Mouse (Mus musculus) neural tube, embryonic 10.5 days (tissue): ENCODE results near the gene Ipo9.
A peak's percentile ranks its signal among the peaks of the same experiment; 100 is the strongest.

Experiments used
- DNase-seq: peaks from one replicate; pipeline ENCODE4 v3.0.0-alpha.2; 2017; ENCODE audit warnings: low spot score; ENCODE audit errors: extremely low spot score

Gene Ipo9

DNA sequence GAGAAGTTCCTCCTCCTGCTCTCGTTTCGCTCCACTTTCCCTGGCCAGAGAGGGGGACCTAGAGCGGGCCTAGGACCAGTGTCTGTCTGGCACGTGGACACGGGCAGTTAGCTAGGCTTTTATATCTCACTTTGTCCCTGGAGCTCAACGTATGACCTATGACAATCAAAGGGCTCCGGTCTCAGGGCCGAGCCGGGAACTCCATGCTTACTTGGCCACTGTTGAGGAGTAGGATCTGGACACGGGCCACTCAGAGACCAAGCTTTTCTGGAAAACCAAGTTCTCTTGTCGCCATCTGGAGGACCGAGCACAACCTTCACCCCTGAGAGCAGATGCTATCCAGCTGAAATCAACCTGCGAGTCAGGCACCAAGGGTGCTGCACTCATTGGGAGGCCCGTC, 61.3 kb downstream of the Ipo9 start:
- DNase-seq = peak; percentile 60

DNA sequence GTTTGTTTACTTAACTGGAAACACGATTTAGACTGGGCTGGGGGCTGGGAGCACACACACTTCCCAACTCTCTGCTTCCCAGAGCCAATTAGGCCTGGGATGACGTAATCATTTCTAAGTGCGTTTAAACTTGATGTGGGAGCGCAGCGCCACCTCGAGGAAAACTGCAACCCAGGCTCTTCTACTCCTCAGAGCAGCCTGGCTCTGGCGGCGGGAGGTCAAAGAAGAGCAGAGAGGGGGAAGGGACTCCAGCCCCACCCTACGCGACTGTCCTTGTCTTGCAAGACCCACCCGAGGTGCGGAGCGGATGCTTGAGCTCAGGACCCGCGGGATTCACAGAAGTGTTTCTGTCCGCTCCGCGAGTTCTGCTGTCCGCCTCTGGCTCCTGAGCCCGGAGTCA, 62.1 kb downstream of the Ipo9 start:
- peak; percentile 84 for DNase-seq

DNA sequence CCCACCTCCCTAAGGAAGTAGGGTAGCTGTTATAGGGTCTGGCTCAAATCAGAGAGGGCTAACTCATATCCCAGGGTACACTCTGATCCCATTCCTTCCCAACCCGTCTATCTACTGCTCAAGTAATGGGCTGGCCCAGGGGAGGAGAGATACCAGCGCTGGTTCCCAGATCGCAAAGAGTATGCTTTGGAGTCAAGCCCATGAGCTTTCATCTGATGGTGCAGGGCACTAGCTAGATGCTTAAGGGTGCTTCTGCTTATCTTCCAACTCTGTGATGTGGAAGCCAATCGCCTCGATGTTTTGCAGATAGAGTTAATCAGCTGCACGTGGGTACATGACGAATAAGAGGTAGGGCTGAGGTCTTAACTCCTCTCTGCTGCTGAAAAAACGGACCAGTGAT, 62.7 kb downstream of the Ipo9 start:
- no peak for DNase-seq

DNA sequence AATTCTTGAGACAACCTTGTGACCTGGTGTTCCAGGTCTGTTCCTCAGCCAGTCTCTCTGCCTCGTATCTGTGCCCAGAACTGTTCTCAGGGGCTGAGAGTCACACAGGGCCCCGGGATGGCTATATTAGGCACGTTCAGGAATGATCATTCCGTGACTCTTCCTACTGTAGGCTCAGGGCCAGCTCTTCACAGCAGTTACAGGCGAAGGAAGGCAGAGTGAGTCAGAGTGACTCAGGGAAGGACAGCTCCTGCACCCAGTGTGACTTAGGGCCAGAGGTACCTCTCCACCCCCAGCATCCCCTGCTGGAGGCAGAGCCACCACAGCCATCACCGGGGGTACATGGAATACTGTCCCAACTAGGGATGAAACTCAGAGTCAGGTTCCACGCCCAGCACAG, 63.3 kb downstream of the Ipo9 start:
- no peak for DNase-seq

DNA sequence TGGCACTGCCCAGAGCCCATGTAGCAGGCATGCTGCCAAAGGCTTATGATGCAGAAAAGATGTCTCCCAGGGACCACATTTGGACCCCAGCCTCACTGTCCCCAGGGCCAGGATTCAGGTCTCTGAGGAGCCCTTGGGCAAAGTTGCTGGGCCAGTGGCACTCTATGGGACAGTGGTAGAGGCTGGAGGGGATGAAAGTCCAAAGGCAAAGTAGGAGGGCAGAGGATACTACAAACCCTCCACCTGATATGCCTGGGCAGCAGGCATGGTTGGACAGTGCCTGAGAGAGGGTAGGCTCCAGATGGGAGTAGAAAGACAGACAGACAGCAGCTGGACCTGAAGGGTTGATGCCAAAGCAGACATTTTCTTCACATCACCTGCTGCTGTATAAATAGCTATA, 63.9 kb downstream of the Ipo9 start:
- no peak for DNase-seq

DNA sequence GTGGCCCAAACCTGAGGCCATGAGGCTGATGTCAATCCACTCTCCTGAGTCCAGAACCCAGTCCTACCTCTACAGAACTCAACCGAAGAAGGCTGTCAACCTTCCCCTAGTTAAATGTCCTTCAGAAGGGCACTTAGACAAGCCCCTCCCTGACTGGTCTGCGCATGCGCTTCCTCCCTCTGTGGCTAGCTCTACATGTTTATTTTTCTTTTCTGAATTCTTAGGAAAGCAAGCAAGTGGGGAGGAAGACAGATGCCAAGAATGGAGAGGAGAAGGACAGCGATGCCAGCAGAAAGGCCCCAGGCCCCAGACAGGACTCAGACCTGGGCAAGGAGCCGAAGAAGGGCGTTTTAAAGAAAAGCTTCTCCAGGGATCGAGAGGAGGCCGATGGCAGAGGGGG, 66.9 kb downstream of the Ipo9 start:
- no peak for DNase-seq

DNA sequence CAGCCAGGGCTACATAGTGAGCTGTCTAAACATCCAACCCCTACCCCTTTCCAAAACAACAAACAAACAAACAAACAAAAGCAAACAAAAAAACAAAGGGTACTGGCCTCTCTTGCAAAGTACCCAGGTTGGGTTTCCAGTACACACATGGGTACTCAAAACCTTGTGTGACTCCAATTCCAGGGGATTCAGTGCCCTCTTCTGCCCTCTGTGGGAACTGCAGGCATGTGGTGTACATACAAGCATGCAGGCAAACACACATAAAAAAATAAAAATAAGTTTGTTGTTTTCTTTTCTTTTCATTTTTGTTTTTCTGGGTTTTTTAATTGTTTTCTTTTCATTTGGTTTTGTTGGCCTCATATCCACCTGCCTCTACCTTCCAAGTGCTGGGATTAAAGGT, 68.2 kb downstream of the Ipo9 start:
- DNase-seq = no peak

DNA sequence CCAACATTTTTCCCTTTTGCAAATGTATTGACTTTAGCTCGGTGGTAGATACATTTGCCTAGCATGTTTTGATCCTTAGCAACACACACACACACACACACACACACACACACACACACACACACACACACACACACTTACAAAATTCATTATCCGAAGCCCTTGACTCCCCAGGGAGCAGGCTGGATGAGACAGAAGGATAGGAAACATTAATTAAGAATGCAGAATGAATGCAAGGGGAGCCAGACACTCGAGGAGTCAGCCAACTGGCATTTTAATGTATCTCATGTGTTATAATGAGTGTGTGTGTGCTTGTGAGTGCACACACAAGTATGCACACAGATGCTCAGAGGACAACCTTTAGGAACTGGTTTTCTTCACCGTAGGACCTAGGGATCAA, 68.8 kb downstream of the Ipo9 start:
- DNase-seq = no peak

DNA sequence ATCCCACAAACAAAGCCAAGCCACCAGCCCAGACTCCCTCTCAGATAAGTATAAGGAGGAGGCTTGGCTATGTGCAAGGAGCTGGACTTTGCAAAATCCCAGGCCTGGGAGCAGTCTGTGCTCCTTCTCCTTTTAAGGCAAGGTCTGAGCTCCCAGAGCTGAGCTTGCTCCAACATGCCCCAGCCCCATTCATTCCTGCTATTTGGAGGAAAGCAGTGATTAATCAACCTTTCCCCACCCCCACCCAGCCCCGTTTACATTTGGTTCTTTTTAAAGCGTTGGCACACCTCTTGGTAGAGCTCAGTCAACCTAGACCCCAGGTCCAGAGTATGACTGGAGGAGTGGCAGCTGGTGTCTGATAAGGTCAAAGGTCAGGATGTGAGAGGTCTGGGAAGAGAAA, 71.2 kb downstream of the Ipo9 start:
- no peak for DNase-seq

DNA sequence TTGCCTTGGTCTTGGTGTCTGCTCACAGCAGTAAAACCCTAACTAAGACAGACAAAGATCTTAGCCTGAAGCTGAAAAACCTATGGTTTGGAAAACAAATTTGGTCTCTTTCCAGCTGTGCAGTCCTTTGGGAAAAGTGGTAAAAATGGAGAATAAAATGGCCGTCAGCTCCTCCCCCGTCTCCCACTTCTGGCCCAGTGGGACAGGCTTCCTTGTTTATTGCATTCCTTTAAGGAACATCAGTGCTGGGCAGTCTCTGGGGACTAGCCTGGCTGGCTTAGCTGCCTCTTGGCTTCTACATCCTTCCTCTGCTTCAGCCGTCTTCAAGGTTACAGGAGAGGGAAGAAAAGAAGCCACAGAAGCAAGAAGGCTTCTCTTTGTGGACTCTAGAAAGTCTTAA, 78.3 kb downstream of the Ipo9 start:
- no peak for DNase-seq

DNA sequence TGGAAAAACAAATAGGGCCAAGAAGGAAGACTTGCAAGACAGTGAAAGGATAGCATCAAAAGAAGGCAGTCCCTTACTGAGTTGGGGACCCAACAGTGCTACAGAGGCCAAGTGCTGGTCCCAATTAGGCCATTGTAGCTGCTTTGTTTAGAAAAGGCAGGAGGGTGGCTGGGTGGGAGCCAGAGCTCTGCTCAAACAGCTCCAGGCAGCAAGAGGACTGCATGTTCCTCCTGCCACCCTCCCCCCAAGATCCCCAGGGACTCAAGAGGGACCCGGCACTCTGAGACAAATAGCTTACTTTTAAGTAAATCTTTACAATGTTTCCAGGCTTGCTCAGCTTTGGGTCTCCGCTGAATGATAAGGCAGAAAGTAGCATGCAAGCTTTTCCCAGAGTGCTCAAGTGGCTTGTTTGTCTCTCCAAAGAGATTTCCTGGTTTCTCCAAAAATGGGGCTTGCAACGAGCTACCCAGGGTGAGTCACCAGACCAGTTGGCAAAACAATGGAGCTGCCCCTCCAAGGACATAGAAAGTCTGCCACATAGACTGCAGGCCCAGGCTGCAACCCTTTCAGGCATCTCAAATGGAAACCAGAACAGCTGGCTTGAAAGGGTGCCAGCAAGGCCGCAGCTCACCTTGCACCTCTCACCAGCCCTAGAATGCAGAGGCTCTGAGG, 82.7 kb downstream of the Ipo9 start:
- DNase-seq = no peak

DNA sequence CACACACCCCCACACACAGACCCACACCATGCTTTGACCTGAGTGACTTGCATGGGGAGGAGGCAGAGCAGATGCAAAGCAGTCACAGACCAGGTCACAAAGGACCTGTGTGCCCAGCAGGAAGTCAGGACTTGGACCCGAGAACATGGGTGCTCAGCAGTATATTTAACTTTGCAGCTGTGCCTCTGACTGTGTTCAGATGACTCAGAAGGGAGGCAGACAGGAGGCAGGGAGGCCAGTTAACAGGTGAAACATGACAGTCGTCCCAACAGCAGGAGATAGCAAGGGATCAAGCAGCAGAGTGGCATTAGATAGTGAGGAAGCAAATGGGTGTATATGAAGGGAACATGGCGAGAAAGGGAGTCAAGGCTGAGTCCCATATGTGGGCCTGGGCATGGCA, 83.4 kb downstream of the Ipo9 start:
- DNase-seq = no peak

DNA sequence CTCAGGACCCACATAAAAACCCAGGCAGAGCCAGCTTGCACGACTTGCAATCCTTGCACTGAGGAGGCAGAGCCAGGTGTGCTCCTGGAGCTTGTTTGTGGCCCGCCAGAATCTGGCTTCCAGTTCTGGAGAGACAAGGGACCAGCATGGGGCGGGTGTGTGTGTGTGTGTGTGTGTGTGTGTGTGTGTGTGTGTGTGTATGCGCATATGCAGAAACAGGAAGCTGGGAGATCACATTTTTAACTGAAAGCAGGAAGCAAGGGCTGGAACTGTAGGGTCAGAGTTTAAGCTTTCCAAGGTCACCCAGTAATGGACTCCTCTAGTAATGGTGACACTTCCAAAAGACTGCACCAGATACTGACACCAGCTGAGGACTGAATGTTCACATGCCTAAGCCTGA, 86.3 kb downstream of the Ipo9 start:
- no peak for DNase-seq

DNA sequence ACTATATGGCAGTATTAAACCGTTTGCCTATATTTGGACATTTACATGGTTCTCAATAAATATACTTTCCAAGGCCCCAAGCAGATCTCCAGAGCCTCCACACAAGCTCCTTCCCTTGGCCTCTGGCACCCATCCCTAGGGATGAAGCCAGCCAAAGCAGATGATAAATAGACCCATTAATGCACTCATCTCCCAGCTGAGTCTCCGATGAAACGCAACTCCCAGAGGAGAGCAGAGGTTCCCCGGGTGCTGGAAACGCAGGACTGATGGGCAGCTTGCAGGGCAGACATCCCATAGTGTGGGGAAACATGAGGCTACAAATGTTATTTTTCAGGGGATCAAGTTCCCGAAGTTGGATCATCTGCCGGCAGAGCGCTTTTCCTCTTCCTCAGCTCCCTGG, 88.4 kb downstream of the Ipo9 start:
- DNase-seq = no peak
